Mouse (Mus musculus) lung, postnatal 0 days (tissue): ENCODE measurements around the gene Fbxo39.

Experiments
- CTCF ChIP-seq: IDR thresholded peaks from 2 replicates; pipeline ENCODE4 v1.5.1; 2016; ENCODE audit warnings: antibody characterized with exemption, mild to moderate bottlenecking
- EP300 ChIP-seq: IDR thresholded peaks from 2 replicates; pipeline ENCODE4 v1.6.1; 2016; ENCODE audit warnings: antibody characterized with exemption, mild to moderate bottlenecking, control low read depth

DNA sequence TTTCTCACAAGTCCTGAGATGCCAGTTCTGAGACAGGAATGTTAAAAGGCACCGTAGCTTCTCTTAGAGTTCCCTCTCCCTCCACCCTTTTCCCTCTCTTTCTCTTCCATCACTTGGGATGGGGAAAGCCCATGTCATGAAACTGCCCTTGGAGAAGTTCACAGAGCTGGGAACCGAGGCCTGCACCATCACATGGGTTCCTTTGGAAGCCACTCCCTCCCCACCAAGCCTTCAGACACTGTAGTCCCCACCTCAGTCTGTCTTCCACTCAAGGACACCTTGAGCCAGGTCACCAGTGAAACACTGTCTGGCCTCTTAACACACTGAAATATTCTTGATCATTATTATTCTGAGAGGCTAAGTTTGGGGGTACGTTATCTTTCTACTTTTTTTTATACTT lies 38.9 kb downstream of the Fbxo39 start:
- TF ChIP-seq CTCF: no peak
- no peak for TF ChIP-seq EP300
